Mouse (Mus musculus): ENCODE data around the gene Sptssa. TPM values are rescaled to one million over a fixed set of nuclear protein-coding genes. Genes with fewer than 3 reads are reported as not detected.

Sptssa gene
- polyA plus RNA-seq (2015; fragmentation: Nextera tagmentation; extraction: Ambion mirVana), result 207 and 238 TPM in 2 replicates

DNA sequence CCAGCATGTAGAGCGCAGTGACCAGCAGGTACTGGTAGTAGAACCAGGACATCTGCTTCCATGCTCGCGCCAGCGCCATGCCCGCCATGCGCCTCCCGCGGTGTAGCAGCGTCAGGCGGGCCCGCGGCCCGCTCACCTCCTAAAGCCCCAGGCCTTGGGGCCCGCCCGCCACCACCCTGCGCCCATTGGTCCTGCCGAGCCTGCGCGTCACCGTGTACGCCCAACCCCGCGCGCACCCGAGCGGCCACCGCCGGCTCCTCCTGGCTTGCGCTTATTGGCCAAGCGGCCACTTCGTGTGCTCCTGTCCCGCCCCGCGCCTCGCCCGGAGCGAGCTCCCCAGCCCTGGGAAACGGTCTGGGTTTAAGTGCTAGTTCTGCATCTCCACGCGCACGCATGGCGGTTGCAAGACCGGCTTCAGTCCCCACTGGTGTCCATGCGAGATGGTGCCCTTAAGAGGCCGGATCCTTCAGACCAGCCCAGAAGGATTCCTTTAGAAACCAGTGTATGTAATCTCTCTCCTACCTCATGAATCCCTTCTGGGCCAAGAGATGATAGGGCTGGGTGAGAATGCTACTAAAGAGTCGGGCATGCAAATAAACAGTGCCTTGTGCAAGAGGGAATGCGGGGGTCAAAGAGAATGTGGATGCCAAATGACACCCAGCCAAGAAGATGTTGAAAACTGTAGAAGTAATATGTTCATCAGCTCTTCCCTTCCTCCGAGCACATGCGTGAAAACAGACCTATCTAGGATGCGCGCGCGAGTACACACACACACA lies at the start of gene Sptssa:
Gene Sptssa (minus strand): TSS at position 178 of the 776 bp plus-strand sequence.
- H3K4me1 ChIP-seq, result peaks cover 21% of the 10 kb centered on the region
- H3K9me3 ChIP-seq, result no peaks in the 10 kb centered on the region
- no peaks in the 10 kb centered on the region for H3K36me3 ChIP-seq
- peak within 1 kb of the TSS; percentile 86 for H3K27ac ChIP-seq
- H3K4me3 ChIP-seq, result peak within 1 kb of the TSS; percentile 67
- H3K9ac ChIP-seq, result peak within 1 kb of the TSS; percentile 83
- ATAC-seq (ENCODE audit: insufficient number of reproducible peaks, insufficient read depth, low FRiP score, low TSS enrichment, low read depth), result peak; percentile 100
- WGBS, result 9% methylated on average over 53 of the region's 53 CpGs
- peak within 1 kb of the TSS; percentile 71 for H3K4me2 ChIP-seq
- H3K27me3 ChIP-seq, result no peaks in the 10 kb centered on the region

DNA sequence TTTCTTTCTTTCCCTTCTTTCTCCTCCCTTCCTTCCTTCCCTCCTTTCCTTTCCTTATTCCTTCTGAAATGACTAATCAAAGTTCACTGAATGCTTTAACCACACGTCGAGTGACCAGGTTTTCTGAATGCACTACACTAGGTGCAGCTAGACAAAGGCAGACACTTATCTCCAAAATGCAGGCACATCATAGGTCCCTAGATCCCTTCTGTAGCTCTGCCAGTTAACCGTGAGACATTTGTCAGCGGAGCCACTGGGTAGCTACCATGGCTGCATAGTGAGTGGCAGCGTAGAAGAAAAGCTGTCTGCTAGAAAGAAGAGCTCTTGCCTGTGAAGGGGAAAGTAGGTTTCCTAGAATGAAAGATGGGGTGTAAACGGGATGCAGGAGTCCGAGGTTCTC lies 43.0 kb upstream of the Sptssa start:
- Histone ChIP-seq H3K4me1 (peaks cover 7% of the 10 kb centered on the region; the same call in 1 of the 2 replicates), H3K9ac (no peak overlapping the region), H3K9me3 (no peaks in the 10 kb centered on the region), H3K27me3 (no peaks in the 10 kb centered on the region), H3K4me2 (no peak overlapping the region), H3K36me3 (no peaks in the 10 kb centered on the region), H3K4me3 (no peak overlapping the region), H3K27ac (no peak overlapping the region)
- 73% methylated on average over 7 of the region's 7 CpGs for WGBS
- ATAC-seq (ENCODE audit: insufficient number of reproducible peaks, insufficient read depth, low FRiP score, low TSS enrichment, low read depth), result no peak

- ATAC-seq (ENCODE audit: insufficient number of reproducible peaks, insufficient read depth, low FRiP score, low TSS enrichment, low read depth), result no peak
- Histone ChIP-seq H3K4me2 (no peak overlapping the region), H3K36me3 (0 out of 2 replicates have a peak, but pooled peaks cover 1% of the 10 kb centered on the region), H3K27me3 (no peaks in the 10 kb centered on the region), H3K27ac (no peak overlapping the region), H3K9me3 (no peaks in the 10 kb centered on the region), H3K4me3 (no peak overlapping the region), H3K9ac (peak overlapping the region; percentile 46; the same call in 1 of the 2 replicates), H3K4me1 (peaks cover 7% of the 10 kb centered on the region; the same call in 1 of the 2 replicates)
- WGBS, result 58% methylated on average over 6 of the region's 6 CpGs
Observed at GRCm38 (mm10) chr12:54697791-54698250, 41.4 kb upstream of the Sptssa start.

DNA sequence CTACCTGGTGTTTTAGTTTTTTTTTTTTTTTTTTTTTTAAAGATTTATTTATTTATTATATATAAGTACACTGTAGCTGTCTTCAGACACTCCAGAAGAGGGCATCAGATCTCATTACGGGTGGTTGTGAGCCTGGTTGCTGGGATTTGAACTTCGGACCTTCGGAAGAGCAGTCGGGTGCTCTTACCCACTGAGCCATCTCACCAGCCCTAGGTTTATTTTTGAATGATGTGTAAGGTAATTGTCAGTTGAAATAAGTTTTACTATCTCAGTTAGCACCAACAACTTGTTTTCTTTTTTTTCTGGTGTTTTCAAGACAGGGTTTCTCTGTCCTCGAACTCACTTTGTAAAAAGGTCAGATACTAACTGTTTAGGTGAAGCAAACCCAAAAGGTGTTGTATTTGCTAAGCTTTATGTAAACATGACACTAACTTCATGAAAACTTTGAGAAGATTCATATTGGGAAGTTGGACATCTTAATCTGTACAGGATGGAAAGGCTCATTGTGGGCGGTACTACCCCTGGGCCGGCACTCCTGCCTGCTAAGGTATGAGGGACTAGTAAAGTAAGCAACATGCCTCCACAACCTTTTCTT lies 40.7 kb upstream of the Sptssa start:
- peak overlapping the region; percentile 48; the same call in 1 of the 2 replicates for H3K27ac ChIP-seq
- WGBS, result 10% methylated on average over 7 of the region's 7 CpGs
- no peak; the same call in 1 of the 2 replicates for ATAC-seq (ENCODE audit: insufficient number of reproducible peaks, insufficient read depth, low FRiP score, low TSS enrichment, low read depth)
- H3K4me3 ChIP-seq, result no peak overlapping the region
- peaks cover 7% of the 10 kb centered on the region for H3K36me3 ChIP-seq
- no peak overlapping the region for H3K9ac ChIP-seq
- no peak overlapping the region for H3K4me2 ChIP-seq
- H3K9me3 ChIP-seq, result no peaks in the 10 kb centered on the region
- H3K27me3 ChIP-seq, result no peaks in the 10 kb centered on the region
- H3K4me1 ChIP-seq, result peaks cover 7% of the 10 kb centered on the region; the same call in 1 of the 2 replicates

DNA sequence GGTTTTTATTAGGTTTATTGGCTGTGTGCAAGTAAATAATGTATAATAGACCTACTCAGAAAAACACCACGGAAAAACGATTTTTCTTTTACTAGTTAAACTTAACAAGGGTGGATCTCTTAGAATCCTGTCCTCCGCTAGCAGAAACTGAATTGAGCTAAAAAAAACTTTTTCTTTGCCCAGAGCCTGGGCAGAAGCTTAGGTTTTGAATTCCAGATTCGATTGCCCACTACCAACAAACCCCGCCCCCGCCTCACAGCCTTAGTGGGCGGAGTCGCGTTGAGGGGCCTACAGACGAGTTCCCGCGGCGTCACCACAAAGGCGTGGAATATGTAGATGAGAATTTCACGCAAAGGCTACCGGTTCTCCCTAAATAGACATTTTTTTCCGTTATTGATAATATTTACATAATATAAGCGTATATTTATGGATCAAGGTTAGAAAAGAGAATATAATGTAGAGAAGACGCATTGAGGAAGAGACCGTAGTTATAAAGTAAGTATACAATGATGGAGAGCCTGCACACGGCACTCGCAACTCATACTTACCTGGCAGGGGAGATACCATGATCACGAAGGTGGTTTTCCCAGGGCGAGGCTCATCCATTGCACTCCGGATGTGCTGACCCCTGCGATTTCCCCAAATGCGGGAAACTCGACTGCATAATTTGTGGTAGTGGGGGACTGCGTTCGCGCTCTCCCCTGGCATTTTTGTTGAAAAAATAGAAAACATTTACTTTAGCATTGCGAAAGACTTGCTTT lies 40.0 kb upstream of the Sptssa start:
- H3K4me1 ChIP-seq, result peaks cover 7% of the 10 kb centered on the region; the same call in 1 of the 2 replicates
- peak overlapping the region; percentile 87 for H3K4me3 ChIP-seq
- peak overlapping the region; percentile 66 for H3K4me2 ChIP-seq
- peaks cover 10% of the 10 kb centered on the region for H3K36me3 ChIP-seq
- no peaks in the 10 kb centered on the region for H3K27me3 ChIP-seq
- H3K27ac ChIP-seq, result peak overlapping the region; percentile 97
- H3K9me3 ChIP-seq, result no peaks in the 10 kb centered on the region
- WGBS, result under 1% methylated on average over 32 of the region's 32 CpGs
- peak overlapping the region; percentile 88 for H3K9ac ChIP-seq
- peak; percentile 87 for ATAC-seq (ENCODE audit: insufficient number of reproducible peaks, insufficient read depth, low FRiP score, low TSS enrichment, low read depth)

DNA sequence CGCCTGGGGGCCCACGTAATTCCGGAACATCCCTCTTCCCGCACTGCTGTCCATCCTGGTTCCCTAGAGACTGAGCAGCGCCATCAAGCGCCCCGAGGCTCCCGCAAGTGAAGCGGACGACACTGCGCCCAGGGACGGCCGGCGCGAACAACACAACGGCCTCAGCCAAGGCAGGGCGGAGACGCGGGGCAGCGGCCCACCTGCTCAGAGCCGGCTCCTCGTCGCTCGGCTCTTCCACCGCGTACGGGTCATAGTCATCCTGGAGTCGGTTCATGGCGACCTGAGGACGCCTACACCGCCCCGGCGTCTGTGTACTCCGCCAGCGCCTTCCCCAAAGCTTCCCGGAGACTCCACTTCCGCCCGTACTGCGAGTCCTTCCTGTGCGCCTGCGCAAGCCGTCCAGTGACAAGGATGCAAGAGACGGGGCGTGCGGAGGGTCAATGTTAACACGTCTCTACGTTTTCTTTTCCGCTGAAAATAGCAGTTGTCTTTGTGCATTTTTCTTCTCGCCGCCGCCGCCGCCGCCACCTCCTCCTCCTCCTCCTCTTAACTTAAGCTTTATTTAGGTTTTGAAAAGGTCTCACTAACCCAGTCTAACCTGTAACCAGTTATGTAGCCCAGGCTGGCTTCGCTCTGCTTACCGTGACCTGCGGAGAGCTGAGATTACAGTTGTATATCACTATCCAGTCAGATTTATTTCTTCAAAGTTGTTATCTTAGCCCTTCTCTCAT lies 39.3 kb upstream of the Sptssa start, which contains the start of gene Eapp:
Gene Eapp (minus strand): TSS at position 387 of the 731 bp plus-strand sequence.
- under 1% methylated on average over 57 of the region's 57 CpGs for WGBS
- Histone ChIP-seq H3K9me3 (no peaks in the 10 kb centered on the region), H3K4me3 (peak within 1 kb of the TSS; percentile 87), H3K4me2 (peak within 1 kb of the TSS; percentile 66), H3K27me3 (no peaks in the 10 kb centered on the region), H3K36me3 (peaks cover 13% of the 10 kb centered on the region), H3K27ac (peak within 1 kb of the TSS; percentile 97), H3K4me1 (peaks cover 7% of the 10 kb centered on the region; the same call in 1 of the 2 replicates), H3K9ac (peak within 1 kb of the TSS; percentile 88)
- peak; percentile 86 for ATAC-seq (ENCODE audit: insufficient number of reproducible peaks, insufficient read depth, low FRiP score, low TSS enrichment, low read depth)

- peak overlapping the region; percentile 88 for H3K9ac ChIP-seq
- peak overlapping the region; percentile 87 for H3K4me3 ChIP-seq
- WGBS, result 37% methylated on average over 12 of the region's 12 CpGs
- H3K27me3 ChIP-seq, result no peaks in the 10 kb centered on the region
- H3K36me3 ChIP-seq, result peaks cover 20% of the 10 kb centered on the region
- no peaks in the 10 kb centered on the region for H3K9me3 ChIP-seq
- peaks cover 7% of the 10 kb centered on the region; the same call in 1 of the 2 replicates for H3K4me1 ChIP-seq
- ATAC-seq (ENCODE audit: insufficient number of reproducible peaks, insufficient read depth, low FRiP score, low TSS enrichment, low read depth), result no peak
- peak overlapping the region; percentile 97 for H3K27ac ChIP-seq
- H3K4me2 ChIP-seq, result peak overlapping the region; percentile 66
Observed at GRCm38 (mm10) chr12:54694847-54695510, 38.6 kb upstream of the Sptssa start.

- Histone ChIP-seq H3K4me1 (0 out of 2 replicates have a peak, but pooled peaks cover 4% of the 10 kb centered on the region), H3K27me3 (no peaks in the 10 kb centered on the region), H3K27ac (no peak overlapping the region), H3K9ac (no peak overlapping the region), H3K36me3 (peaks cover 70% of the 10 kb centered on the region), H3K4me3 (no peak overlapping the region), H3K4me2 (no peak overlapping the region), H3K9me3 (no peaks in the 10 kb centered on the region)
- no peak for ATAC-seq (ENCODE audit: insufficient number of reproducible peaks, insufficient read depth, low FRiP score, low TSS enrichment, low read depth)
- WGBS, result 95% methylated on average over 5 of the region's 5 CpGs
Observed at GRCm38 (mm10) chr12:54689082-54689481, 32.7 kb upstream of the Sptssa start.

DNA sequence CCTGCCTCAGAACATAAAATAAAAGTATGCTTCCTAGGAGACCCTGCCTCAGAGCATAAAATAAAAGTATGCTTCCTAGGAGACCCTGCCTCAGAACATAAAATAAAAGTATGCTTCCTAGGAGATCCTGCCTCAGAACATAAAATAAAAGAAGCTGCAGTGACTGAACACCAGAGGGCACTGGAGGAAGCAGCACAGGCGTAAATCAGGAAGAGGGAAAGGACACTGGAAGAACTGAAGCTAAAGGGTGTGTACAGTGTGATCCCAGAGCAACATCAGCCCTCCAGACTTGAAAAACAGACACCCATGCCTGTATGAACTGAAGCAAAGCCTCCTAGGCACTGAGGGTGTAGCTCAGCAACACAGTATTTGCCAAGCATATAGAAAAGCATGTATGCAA lies 26.8 kb upstream of the Sptssa start:
- ATAC-seq (ENCODE audit: insufficient number of reproducible peaks, insufficient read depth, low FRiP score, low TSS enrichment, low read depth), result no peak
- WGBS, result 21% methylated on average over 1 of the region's 1 CpGs
- H3K36me3 ChIP-seq, result peaks cover 41% of the 10 kb centered on the region

GRCm38 (mm10) chr12:54676709-54677108 lies 20.3 kb upstream of the Sptssa start:
- no peak overlapping the region for H3K4me2 ChIP-seq
- H3K36me3 ChIP-seq, result peaks cover 60% of the 10 kb centered on the region
- no peak overlapping the region for H3K9ac ChIP-seq
- WGBS, result 98% methylated on average over 9 of the region's 9 CpGs
- H3K27ac ChIP-seq, result no peak overlapping the region
- no peak overlapping the region for H3K4me3 ChIP-seq
- H3K27me3 ChIP-seq, result no peaks in the 10 kb centered on the region
- H3K4me1 ChIP-seq, result no peaks in the 10 kb centered on the region
- ATAC-seq (ENCODE audit: insufficient number of reproducible peaks, insufficient read depth, low FRiP score, low TSS enrichment, low read depth), result no peak; the same call in 1 of the 2 replicates
- no peaks in the 10 kb centered on the region for H3K9me3 ChIP-seq

More for the DNA sequence above, 26.8 kb upstream of the Sptssa start:
- H3K4me3 ChIP-seq, result no peak overlapping the region
- no peaks in the 10 kb centered on the region for H3K27me3 ChIP-seq
- no peaks in the 10 kb centered on the region for H3K9me3 ChIP-seq
- no peak overlapping the region for H3K4me2 ChIP-seq
- no peak overlapping the region for H3K27ac ChIP-seq
- H3K4me1 ChIP-seq, result 0 out of 2 replicates have a peak, but pooled peaks cover 4% of the 10 kb centered on the region
- H3K9ac ChIP-seq, result no peak overlapping the region
